Mouse (Mus musculus) thymus, adult 18-20 months (tissue): Measurements from ENCODE around the gene Zbp1.

ENCODE experiments used
- DNase-seq, 2 experiments: peaks; one replicate each; pipeline ENCODE4 v3.0.0; 2022; ENCODE audit warnings: mixed read lengths in 2 of 2

Zbp1 gene

GRCm38 (mm10) chr2:173218416-173219141 is at the start of gene Zbp1:
TSS of gene Zbp1 (minus strand) at chr2:173218923.
- peak in 1 of 2 experiments; percentile 61 for DNase-seq

GRCm38 (mm10) chr2:173267562-173267961 is 48.8 kb upstream of the Zbp1 start:
- no peak for DNase-seq

- DNase-seq, result no peak
Observed at GRCm38 (mm10) chr2:173266349-173267112, 47.8 kb upstream of the Zbp1 start.

GRCm38 (mm10) chr2:173265468-173266265 is 46.9 kb upstream of the Zbp1 start:
- no peak for DNase-seq

GRCm38 (mm10) chr2:173264467-173265128 is 45.9 kb upstream of the Zbp1 start:
- peak; percentile 67 to 74 for DNase-seq

- peak; percentile 65 to 71 for DNase-seq
Observed at GRCm38 (mm10) chr2:173263636-173264330, 45.1 kb upstream of the Zbp1 start.

- DNase-seq, result no peak
Observed at GRCm38 (mm10) chr2:173261497-173261896, 42.8 kb upstream of the Zbp1 start.

GRCm38 (mm10) chr2:173258459-173259091 is 39.9 kb upstream of the Zbp1 start:
- no peak for DNase-seq

- no peak for DNase-seq
Observed at GRCm38 (mm10) chr2:173257610-173258009, 38.9 kb upstream of the Zbp1 start.

GRCm38 (mm10) chr2:173256552-173256949 is 37.8 kb upstream of the Zbp1 start:
- DNase-seq, result no peak

GRCm38 (mm10) chr2:173255810-173256551 is 37.3 kb upstream of the Zbp1 start:
- DNase-seq, result no peak

- DNase-seq, result no peak
Observed at GRCm38 (mm10) chr2:173253761-173254662, 35.3 kb upstream of the Zbp1 start.

GRCm38 (mm10) chr2:173251675-173252074 is 33.0 kb upstream of the Zbp1 start:
- no peak for DNase-seq

- no peak for DNase-seq
Observed at GRCm38 (mm10) chr2:173251133-173251532, 32.4 kb upstream of the Zbp1 start.

GRCm38 (mm10) chr2:173250411-173250810 is 31.7 kb upstream of the Zbp1 start:
- DNase-seq, result no peak

- no peak for DNase-seq
Observed at GRCm38 (mm10) chr2:173249965-173250364, 31.2 kb upstream of the Zbp1 start.

GRCm38 (mm10) chr2:173249386-173249785 is 30.7 kb upstream of the Zbp1 start:
- no peak for DNase-seq

- no peak for DNase-seq
Observed at GRCm38 (mm10) chr2:173248822-173249221, 30.1 kb upstream of the Zbp1 start.

GRCm38 (mm10) chr2:173247911-173248310 is 29.2 kb upstream of the Zbp1 start:
- DNase-seq, result no peak

- DNase-seq, result no peak
Observed at GRCm38 (mm10) chr2:173247197-173247596, 28.5 kb upstream of the Zbp1 start.
